Mouse (Mus musculus): Measurements from ENCODE around the gene Srebf2.
"Not testable (repeated sequence)": the region's sequence is repeated elsewhere in the genome, so short reads cannot be mapped to it uniquely, and the experiment has no call there.

Srebf2 gene

DNA sequence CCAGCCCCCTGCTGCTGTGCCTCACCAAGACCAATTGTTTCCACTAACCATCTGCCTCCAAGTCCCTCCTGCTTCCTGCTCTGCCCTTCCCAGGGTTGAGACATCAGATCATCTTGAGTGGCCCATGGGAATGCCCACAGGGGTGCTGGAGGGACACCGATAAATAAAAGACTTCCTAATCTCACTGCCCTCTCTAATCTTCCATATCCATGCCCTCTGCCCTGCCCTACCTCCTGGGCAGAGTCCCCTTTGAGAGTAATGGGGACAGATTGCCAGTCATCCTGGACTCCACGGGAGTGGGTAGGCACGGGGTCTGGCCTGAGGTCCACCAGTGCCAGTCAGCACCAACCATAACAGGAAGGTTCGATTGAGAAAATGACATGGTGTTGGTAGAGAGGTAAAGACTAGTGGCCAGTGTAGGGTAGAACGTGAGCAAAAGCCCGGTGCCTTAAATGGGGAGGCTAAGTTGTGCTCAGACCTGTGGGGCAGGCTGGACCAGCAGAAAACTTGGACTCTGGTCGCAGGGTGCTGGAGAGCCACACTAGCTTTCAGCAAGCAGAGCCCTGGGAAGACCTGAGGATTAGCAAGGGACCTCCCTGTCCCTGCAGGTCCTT is 77.7 kb downstream of the Srebf2 start:
- no peak for DNase-seq (ENCODE audit: low read depth)

DNA sequence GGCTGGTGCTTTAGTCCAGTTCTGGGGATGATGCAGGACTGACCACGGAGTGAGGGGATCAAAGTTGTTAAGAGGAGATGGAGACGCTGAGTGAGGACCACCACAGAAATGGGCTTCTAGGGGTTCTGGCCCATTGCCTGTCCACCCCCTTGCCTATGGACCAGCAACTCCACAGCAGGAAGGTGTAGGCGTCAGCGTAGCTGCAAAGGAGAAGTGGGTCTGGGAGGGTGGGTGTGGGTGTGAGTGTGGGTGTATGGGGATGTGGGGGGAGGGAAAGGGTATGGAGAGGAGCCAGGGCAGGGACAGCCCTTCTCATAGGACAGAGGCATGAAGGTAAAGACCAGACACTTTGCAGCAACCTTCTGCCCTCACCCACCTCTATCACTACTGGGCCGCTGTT is 78.8 kb downstream of the Srebf2 start:
- DNase-seq (ENCODE audit: low read depth) = no peak

DNA sequence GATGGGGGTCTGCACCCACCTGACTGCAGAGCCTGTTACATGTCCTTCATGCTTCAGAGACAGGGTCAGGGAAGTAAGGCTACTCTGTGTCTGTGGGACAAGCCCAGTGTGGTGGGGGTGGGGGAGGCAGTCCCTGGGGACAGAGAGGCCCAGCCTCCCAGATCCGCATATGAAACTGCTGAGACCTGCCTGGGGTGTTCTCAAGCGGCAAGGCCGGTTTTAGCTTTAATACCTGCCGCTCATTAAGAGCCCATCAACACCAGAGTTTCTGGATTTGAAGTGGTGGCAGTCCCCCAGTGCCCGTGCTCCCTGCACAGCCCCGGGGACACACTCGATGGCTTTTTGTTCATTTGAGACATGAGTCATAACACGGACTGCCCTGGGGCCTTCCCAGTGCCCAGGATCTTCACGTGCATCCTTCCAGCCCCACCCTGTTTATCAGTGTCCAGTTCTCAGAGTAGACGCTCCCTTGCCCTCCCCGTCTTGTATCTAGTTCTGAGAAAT is 82.6 kb downstream of the Srebf2 start:
- no peak for DNase-seq (ENCODE audit: low read depth)

DNA sequence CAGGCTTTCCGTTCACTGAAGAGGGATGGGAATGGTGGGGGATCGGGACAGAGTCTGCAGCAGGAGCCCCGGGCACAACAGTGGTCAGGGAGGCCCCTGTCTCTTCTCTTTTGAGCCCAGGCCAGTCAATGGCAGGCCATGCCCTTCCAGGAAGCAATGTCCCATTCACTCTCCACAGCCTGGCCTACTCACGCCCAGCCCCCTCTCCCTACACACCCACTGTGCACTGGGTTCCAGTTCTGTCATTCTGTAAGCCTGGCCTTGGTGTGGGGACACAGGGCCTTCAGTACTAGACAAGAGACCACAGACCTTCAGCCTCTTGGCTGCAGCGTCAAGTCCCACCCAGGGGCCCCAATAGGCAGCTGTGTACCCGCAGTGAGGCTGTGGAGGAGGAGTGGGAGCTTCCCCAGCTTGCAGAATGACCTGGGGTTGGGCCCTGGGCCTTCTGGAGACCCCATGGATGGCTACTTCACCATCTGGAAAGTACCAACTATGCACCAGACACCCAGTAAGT is 83.2 kb downstream of the Srebf2 start:
- no peak for DNase-seq (ENCODE audit: low read depth)

GRCm38 (mm10) chr15:82231100-82231499 is 84.1 kb downstream of the Srebf2 start:
- no peak for DNase-seq (ENCODE audit: low read depth)

- DNase-seq (ENCODE audit: low read depth) = no peak
These were observed 84.8 kb downstream of the Srebf2 start for GRCm38 (mm10) chr15:82231591-82232378.

- no peak for DNase-seq (ENCODE audit: low read depth)
These were observed 85.7 kb downstream of the Srebf2 start for GRCm38 (mm10) chr15:82232651-82233050.

- peak; percentile 38 for DNase-seq (ENCODE audit: low read depth)
These were observed 88.7 kb downstream of the Srebf2 start for GRCm38 (mm10) chr15:82235661-82236060.

GRCm38 (mm10) chr15:82236565-82236964 is 89.6 kb downstream of the Srebf2 start:
- peak; percentile 86 for DNase-seq (ENCODE audit: low read depth)

DNA sequence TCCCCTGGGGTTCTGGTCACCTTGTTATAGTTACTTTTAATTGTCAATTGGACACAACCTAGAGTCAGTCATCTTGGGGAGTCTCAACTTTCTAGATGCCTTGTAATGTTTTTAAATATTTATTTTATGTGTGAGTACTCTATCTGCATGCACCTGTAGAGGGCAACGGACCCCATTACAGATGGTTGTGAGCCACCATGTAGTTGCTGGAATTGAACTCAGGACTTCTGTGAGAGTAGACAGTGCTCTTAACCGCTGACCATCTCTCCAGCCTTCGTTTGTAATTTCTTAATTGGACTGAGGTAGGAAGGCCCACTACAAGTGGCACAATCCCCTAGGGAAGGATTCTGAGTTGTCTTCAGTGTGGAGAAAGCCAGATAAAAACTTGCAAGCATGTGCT is 96.3 kb downstream of the Srebf2 start:
- no peak for DNase-seq (ENCODE audit: low read depth)

DNA sequence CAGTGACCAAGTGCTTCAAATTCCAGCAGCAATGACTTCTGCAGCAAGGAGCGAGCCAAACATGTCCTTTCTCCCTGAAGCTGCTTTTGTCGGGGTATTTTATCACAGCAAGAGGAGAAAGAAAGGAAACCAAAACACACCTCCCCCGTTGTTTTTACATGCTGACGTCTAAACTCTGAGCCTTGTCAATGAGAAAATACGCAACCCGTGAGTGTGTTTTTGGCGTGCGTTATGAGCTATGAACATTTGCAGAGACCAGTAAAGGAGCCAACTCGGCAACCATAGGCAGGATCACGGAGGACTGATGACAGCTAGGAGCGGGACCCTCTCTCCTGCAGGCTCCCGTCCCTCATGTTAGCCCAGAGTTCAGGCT is 96.7 kb downstream of the Srebf2 start:
- DNase-seq (ENCODE audit: low read depth) = peak; percentile 70

GRCm38 (mm10) chr15:82244115-82244804 is 97.3 kb downstream of the Srebf2 start, which contains the start of gene Cenpm:
Gene Cenpm (minus strand): TSS chr15:82244748.
- peak; percentile 94 for DNase-seq (ENCODE audit: low read depth)

DNA sequence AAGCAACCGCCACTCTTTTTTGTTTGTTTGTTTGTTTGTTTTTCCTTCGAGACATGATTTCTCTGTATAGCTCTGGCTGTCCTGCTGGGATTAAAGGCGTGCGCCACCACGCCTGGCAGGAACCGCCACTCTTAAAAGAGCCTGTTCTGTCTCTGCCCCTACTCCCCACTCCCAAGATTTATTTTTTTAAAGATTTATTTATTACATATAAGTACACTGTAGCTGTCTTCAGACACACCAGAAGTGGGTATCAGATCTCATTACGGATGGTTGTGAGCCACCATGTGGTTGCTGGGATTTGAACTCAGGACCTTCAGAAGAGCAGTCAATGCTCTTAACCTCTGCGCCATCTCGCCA is 97.8 kb downstream of the Srebf2 start:
- DNase-seq (ENCODE audit: low read depth) = not testable (repeated sequence)

DNA sequence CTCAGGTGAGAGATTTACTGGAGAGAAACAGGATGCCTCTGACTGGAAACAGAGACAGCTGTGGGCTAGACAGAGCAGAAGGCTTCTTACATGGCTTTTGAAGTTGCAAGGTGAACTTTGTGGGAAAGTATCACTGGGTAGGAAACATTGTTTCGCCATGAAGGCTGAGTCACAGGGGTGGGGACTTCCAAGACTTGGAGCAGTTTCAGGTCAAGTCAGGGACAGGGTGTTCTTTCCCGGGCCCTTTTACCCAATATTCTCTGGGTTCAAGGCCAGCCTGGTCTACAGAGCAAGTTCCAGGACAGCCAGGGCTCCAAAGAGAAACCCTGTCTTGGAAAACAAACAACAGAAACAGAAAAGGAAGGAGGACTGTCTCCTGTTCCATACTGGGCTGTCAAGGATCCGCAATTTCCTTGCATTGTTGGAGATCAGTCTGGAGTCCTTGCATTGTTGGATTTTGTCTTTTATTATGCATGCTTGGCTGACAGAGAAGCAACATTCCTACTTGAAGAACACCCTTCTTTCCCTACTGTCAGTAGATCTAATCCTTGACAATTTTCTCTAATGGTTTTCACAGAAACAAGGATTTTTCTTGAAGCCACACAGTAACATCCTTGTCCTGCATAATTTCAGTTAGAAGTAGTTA is 100.3 kb downstream of the Srebf2 start:
- DNase-seq (ENCODE audit: low read depth) = peak; percentile 67

GRCm38 (mm10) chr15:82251579-82251978 is 104.6 kb downstream of the Srebf2 start:
- DNase-seq (ENCODE audit: low read depth) = no peak

DNA sequence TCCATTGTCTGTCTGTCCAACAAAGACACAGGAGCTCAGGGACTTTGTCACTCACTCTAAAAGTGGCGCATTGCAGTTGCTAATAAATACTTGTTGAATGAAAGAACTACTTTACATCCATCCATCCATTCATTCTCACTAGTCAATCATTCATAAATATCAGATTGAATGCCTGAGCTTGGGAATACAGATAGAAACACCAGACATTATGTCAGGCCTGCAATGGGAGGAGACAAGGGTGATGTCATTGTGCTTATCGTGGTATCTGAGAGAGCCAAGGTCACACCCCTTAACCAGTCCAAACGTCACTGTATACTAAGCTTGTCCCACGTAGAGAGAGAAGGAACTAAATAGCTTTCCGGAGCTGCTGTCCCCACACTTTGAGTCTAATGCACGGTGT is 105.1 kb downstream of the Srebf2 start, which contains the start of gene 1500009C09Rik:
TSS of gene 1500009C09Rik (plus strand) at position 301 of the 400 bp plus-strand sequence.
- DNase-seq (ENCODE audit: low read depth) = no peak

Measured in NIH3T3 (cell line).